Mouse (Mus musculus): ENCODE data around the gene Tjp1. TPM values are rescaled to one million over a fixed set of nuclear protein-coding genes. Genes with fewer than 3 reads are reported as not detected.

Tjp1 gene
- total and polyA plus RNA-seq, 3 experiments, result not detected

- Histone ChIP-seq H3K27me3 (replicated peaks) (peaks cover 3% of the 10 kb centered on the region), H3K4me2 (ENCODE audit: insufficient read depth, low read depth, poor library complexity, severe bottlenecking) (no peak overlapping the region), H3K27ac (ENCODE audit: insufficient read depth, low read depth) (no peak overlapping the region), H3K9ac (ENCODE audit: insufficient read depth, low read depth) (no peak overlapping the region), H3K4me3 (replicated peaks in 1 of 3; ENCODE audit: low read depth in 2 of 3, low read length in 2 of 3, poor library complexity in 1 of 3) (no peak overlapping the region), H3K79me2 (replicated peaks; ENCODE audit: control insufficient read depth, extremely low read depth, insufficient read depth, poor library complexity, severe bottlenecking) (no peaks in the 10 kb centered on the region), H3K36me3 (replicated peaks in 1 of 2; ENCODE audit: control insufficient read depth in 1 of 2, insufficient read depth in 1 of 2, low read length in 1 of 2) (no peaks in the 10 kb centered on the region), H3K4me1 (ENCODE audit: control insufficient read depth in 1 of 2, insufficient read depth in 2 of 2) (peaks cover 0 to 21% of the 10 kb centered on the region in 2 experiments; a peak in 1 of 4 replicates), H3K9me3 (replicated peaks; ENCODE audit: low read length) (peaks cover 2% of the 10 kb centered on the region)
- TF ChIP-seq RCOR1 (conservative IDR thresholded peaks at IDR 0.05; ENCODE audit: low read depth, low read length), result no peak
- TF ChIP-seq ZKSCAN1 (IDR thresholded peaks at IDR 0.05; ENCODE audit: borderline replicate concordance, low read depth, low read length), result no peak
- no peak for TF ChIP-seq E2F4 (IDR thresholded peaks at IDR 0.05; ENCODE audit: insufficient replicate concordance, low read depth, low read length)
- TF ChIP-seq NELFE (IDR thresholded peaks at IDR 0.05; ENCODE audit: low read depth, low read length), result no peak
- no peak for TF ChIP-seq JUND (conservative IDR thresholded peaks at IDR 0.05; ENCODE audit: low read depth, low read length)
- no peak for TF ChIP-seq TCF12 (IDR thresholded peaks at IDR 0.05; ENCODE audit: low read depth, low read length)
- in situ Hi-C loops (cut with MboI; ENCODE audit: low pct_ligation_motif_present, low pct_unique_long_range_greater_than_20kb, low sequenced_read_pairs) (no loop called here), dilution Hi-C loops (cut with MboI; ENCODE audit: extremely low pct_ligation_motif_present, extremely low pct_unique_long_range_greater_than_20kb, low sequenced_read_pairs) (no loop called here)
- DNase-seq (ENCODE audit: extremely low read depth), result no peak
Measured at GRCm38 (mm10) chr7:65422456-65422855, 105.1 kb downstream of the Tjp1 start.

GRCm38 (mm10) chr7:65421451-65421850 lies 106.1 kb downstream of the Tjp1 start:
- no peak for TF ChIP-seq UBTF (IDR thresholded peaks at IDR 0.05; ENCODE audit: low read depth, low read length)
- no peak for TF ChIP-seq ZKSCAN1 (IDR thresholded peaks at IDR 0.05; ENCODE audit: borderline replicate concordance, low read depth, low read length)
- no peak for TF ChIP-seq NRF1 (IDR thresholded peaks at IDR 0.05; ENCODE audit: low read depth, low read length)
- TF ChIP-seq PAX5 (IDR thresholded peaks at IDR 0.05; ENCODE audit: low read length), result no peak
- no peak for TF ChIP-seq EP300 (IDR thresholded peaks at IDR 0.05; ENCODE audit: low read length)
- no peak for TF ChIP-seq ETS1 (conservative IDR thresholded peaks at IDR 0.05; ENCODE audit: low read depth, low read length)
- no peak for TF ChIP-seq JUND (conservative IDR thresholded peaks at IDR 0.05; ENCODE audit: low read depth, low read length)
- TF ChIP-seq KAT2A (IDR thresholded peaks at IDR 0.05; ENCODE audit: insufficient replicate concordance, low read length), result no peak
- TF ChIP-seq RAD21 (IDR thresholded peaks at IDR 0.05; ENCODE audit: low read depth, low read length), result no peak
- TF ChIP-seq TBP (conservative IDR thresholded peaks at IDR 0.05; ENCODE audit: low read depth, low read length), result no peak
- no peak for TF ChIP-seq BHLHE40 (IDR thresholded peaks at IDR 0.05; ENCODE audit: low read depth, low read length)
- Histone ChIP-seq H3K9me3 (replicated peaks; ENCODE audit: low read length) (peaks cover 2% of the 10 kb centered on the region), H3K4me1 (ENCODE audit: control insufficient read depth in 1 of 2, insufficient read depth in 2 of 2) (peaks cover 0 to 21% of the 10 kb centered on the region in 2 experiments; a peak in 1 of 4 replicates), H3K4me3 (replicated peaks in 1 of 3; ENCODE audit: low read depth in 2 of 3, low read length in 2 of 3, poor library complexity in 1 of 3) (no peak overlapping the region), H3K4me2 (ENCODE audit: insufficient read depth, low read depth, poor library complexity, severe bottlenecking) (no peak overlapping the region), H3K27ac (ENCODE audit: insufficient read depth, low read depth) (no peak overlapping the region), H3K79me2 (replicated peaks; ENCODE audit: control insufficient read depth, extremely low read depth, insufficient read depth, poor library complexity, severe bottlenecking) (no peaks in the 10 kb centered on the region), H3K9ac (ENCODE audit: insufficient read depth, low read depth) (no peak overlapping the region), H3K27me3 (replicated peaks) (peaks cover 3% of the 10 kb centered on the region), H3K36me3 (replicated peaks in 1 of 2; ENCODE audit: control insufficient read depth in 1 of 2, insufficient read depth in 1 of 2, low read length in 1 of 2) (no peaks in the 10 kb centered on the region)
- dilution Hi-C loops (cut with MboI; ENCODE audit: extremely low pct_ligation_motif_present, extremely low pct_unique_long_range_greater_than_20kb, low sequenced_read_pairs), result no loop called here
- DNase-seq (ENCODE audit: extremely low read depth), result no peak
- in situ Hi-C loops (cut with MboI; ENCODE audit: low pct_ligation_motif_present, low pct_unique_long_range_greater_than_20kb, low sequenced_read_pairs), result no loop called here
